Mouse (Mus musculus) liver, embryonic 14.5 days (tissue): ENCODE measurements around the gene Pfn4.
"Not testable (repeated sequence)": the region's sequence is repeated elsewhere in the genome, so short reads cannot be mapped to it uniquely, and the experiment has no call there.

Experiments used
- CTCF ChIP-seq: IDR thresholded peaks from 2 replicates; pipeline ENCODE4 v1.5.1; 2016; ENCODE audit warnings: antibody characterized with exemption, low read depth, control low read depth
- EP300 ChIP-seq: IDR thresholded peaks from 2 replicates; pipeline ENCODE4 v1.6.1; 2016; ENCODE audit warnings: antibody characterized with exemption, low read depth

DNA sequence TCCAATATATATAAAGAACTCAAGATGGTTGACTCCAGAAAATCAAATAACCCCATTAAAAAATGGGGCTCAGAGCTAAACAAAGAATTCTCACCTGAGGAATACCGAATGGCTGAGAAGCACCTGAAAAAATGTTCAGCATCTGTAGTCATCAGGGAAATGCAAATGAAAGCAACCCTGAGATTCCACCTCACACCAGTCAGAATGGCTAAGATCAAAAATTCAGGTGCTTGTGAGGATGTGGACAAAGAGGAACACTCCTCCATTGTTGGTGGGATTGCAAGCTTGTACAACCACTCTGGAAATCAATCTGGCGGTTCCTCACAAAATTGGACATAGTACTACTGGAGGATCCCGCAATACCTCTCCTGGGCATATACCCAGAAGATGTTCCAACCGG lies 14.4 kb upstream of the Pfn4 start:
- TF ChIP-seq CTCF, EP300: not testable (repeated sequence)
